8 mouse cellular contexts compared by ENCODE assay signal in genomic region chr8:107150057-107150403, GRCm38 (mm10). TPM values are rescaled to one million over a fixed set of nuclear protein-coding genes. Genes with fewer than 3 reads are reported as not detected.
A peak's percentile ranks its signal among the peaks of the same experiment; 100 is the strongest.
DNase-seq lines count a peak whose midpoint lies in the region; ATAC-seq and TF ChIP-seq lines count a peak whose summit lies in the region.

No protein-coding gene starts in this region.

- no peaks in the 10 kb centered on the region for H3K27me3 ChIP-seq in heart, embryonic 14.5 days (ENCODE audit: control insufficient read depth, insufficient read depth, low read length)
- H3K27me3 ChIP-seq in hindbrain, embryonic 13.5 days = no peaks in the 10 kb centered on the region
- no peaks in the 10 kb centered on the region for H3K27me3 ChIP-seq in midbrain, embryonic 12.5 days

- no peak for TF ChIP-seq CTCF in bone marrow, adult 2 months (IDR thresholded peaks at IDR 0.05; ENCODE audit: control insufficient read depth, insufficient read depth, low read length)

- 24% methylated on average over 6 of the region's 6 CpGs for WGBS in heart, embryonic 14.5 days
- WGBS in bone marrow, adult 2 months = 31% methylated on average over 6 of the region's 6 CpGs
- 27% methylated on average over 6 of the region's 6 CpGs for WGBS in hindbrain, embryonic 13.5 days
- 24% methylated on average over 6 of the region's 6 CpGs for WGBS in midbrain, embryonic 12.5 days

- intact Hi-C loops in heart, postnatal 10 days (cut with DNase I) = no loop called here

- no peak for ATAC-seq in heart, embryonic 14.5 days (ENCODE audit: insufficient number of reproducible peaks, insufficient read depth, low FRiP score, low read depth)
- peak; percentile 43 for ATAC-seq in hindbrain, embryonic 13.5 days (ENCODE audit: low FRiP score)
- peak; percentile 35; the same call in 1 of the 2 replicates for ATAC-seq in midbrain, embryonic 12.5 days (ENCODE audit: low FRiP score, low read depth)

- H3K27ac ChIP-seq in heart, embryonic 14.5 days (replicated peaks in 1 of 2; ENCODE audit: control insufficient read depth in 1 of 2, insufficient read depth in 1 of 2, low read depth in 2 of 2, low read length in 2 of 2) = peak overlapping the region; percentile 75 to 85
- no peak overlapping the region; the same call in 1 of the 2 replicates for H3K27ac ChIP-seq in bone marrow, adult 2 months (ENCODE audit: control insufficient read depth, insufficient read depth, low read depth, low read length, poor library complexity)
- peak overlapping the region; percentile 91 for H3K27ac ChIP-seq in hindbrain, embryonic 13.5 days
- peak overlapping the region; percentile 81 for H3K27ac ChIP-seq in midbrain, embryonic 12.5 days (replicated peaks)

- peaks cover 25% of the 10 kb centered on the region for H3K36me3 ChIP-seq in heart, embryonic 14.5 days (ENCODE audit: control insufficient read depth, insufficient read depth, low read length)
- peaks cover 24% of the 10 kb centered on the region for H3K36me3 ChIP-seq in hindbrain, embryonic 13.5 days
- peaks cover 17% of the 10 kb centered on the region for H3K36me3 ChIP-seq in midbrain, embryonic 12.5 days

- no peaks in the 10 kb centered on the region for H3K9me3 ChIP-seq in heart, embryonic 14.5 days (ENCODE audit: control insufficient read depth, low read length)
- no peaks in the 10 kb centered on the region for H3K9me3 ChIP-seq in hindbrain, embryonic 13.5 days
- H3K9me3 ChIP-seq in midbrain, embryonic 12.5 days = no peaks in the 10 kb centered on the region

- H3K4me2 ChIP-seq in heart, embryonic 14.5 days (ENCODE audit: low read length) = peak overlapping the region; percentile 66
- H3K4me2 ChIP-seq in hindbrain, embryonic 13.5 days = peak overlapping the region; percentile 85
- H3K4me2 ChIP-seq in midbrain, embryonic 12.5 days (replicated peaks) = peak overlapping the region; percentile 75

- peak overlapping the region; percentile 94 for H3K9ac ChIP-seq in heart, embryonic 14.5 days (ENCODE audit: low read length)
- peak overlapping the region; percentile 88 for H3K9ac ChIP-seq in hindbrain, embryonic 13.5 days
- H3K9ac ChIP-seq in midbrain, embryonic 12.5 days (replicated peaks) = peak overlapping the region; percentile 88; the same call in 1 of the 2 replicates

- peak overlapping the region; percentile 90 to 91 for H3K4me3 ChIP-seq in heart, embryonic 14.5 days (ENCODE audit: control insufficient read depth in 1 of 2, insufficient read depth in 1 of 2, low read depth in 1 of 2, low read length in 2 of 2)
- H3K4me3 ChIP-seq in bone marrow, adult 2 months (replicated peaks; ENCODE audit: control insufficient read depth, low read depth, low read length) = peak overlapping the region; percentile 96
- H3K4me3 ChIP-seq in hindbrain, embryonic 13.5 days = peak overlapping the region; percentile 85
- peak overlapping the region; percentile 87 for H3K4me3 ChIP-seq in midbrain, embryonic 12.5 days

- no peak for TF ChIP-seq POLR2A in bone marrow, adult 2 months (IDR thresholded peaks at IDR 0.05; ENCODE audit: borderline replicate concordance, control insufficient read depth, low read depth, low read length)

- peaks cover 6 to 11% of the 10 kb centered on the region in 2 experiments for H3K4me1 ChIP-seq in heart, embryonic 14.5 days (ENCODE audit: control insufficient read depth in 2 of 2, insufficient read depth in 2 of 2, low read length in 2 of 2)
- H3K4me1 ChIP-seq in bone marrow, adult 2 months (ENCODE audit: control insufficient read depth, insufficient read depth, low read length) = peaks cover 3% of the 10 kb centered on the region; the same call in 1 of the 2 replicates
- peaks cover 13% of the 10 kb centered on the region for H3K4me1 ChIP-seq in hindbrain, embryonic 13.5 days (replicated peaks)
- peaks cover 12% of the 10 kb centered on the region for H3K4me1 ChIP-seq in midbrain, embryonic 12.5 days

- DNase-seq in heart, postnatal 10 days = no peak
- DNase-seq in thymus, postnatal 25 days = no peak
- DNase-seq in layer of hippocampus, adult 9-10 months (ENCODE audit: low spot score) = no peak
- DNase-seq in cerebellum, adult 9-11 months = no peak

RNA-seq across cellular contexts. Expression of gene Cyb5b, which starts 0.4 kb away (rescaled TPM):
- polyA plus RNA-seq in heart, embryonic 14.5 days (2014; fragmentation: Nextera tagmentation; extraction: Ambion mirVana) = 65.6 and 71.9 TPM in 2 replicates
- total RNA-seq in heart, postnatal 10 days (2021) = 10 to 100 TPM; 47.0 to 48.9 TPM
- 12.1 and 19.4 TPM in 2 replicates for polyA plus RNA-seq in bone marrow, adult 2 months (2011; ENCODE audit: insufficient read depth, insufficient read length, low replicate concordance, missing spikeins)
- polyA plus RNA-seq in hindbrain, embryonic 13.5 days (2015; fragmentation: Nextera tagmentation; extraction: Ambion mirVana) = 102 TPM in 2 replicates
- polyA plus RNA-seq in midbrain, embryonic 12.5 days (2016; fragmentation: Nextera tagmentation; extraction: Ambion mirVana) = 155 and 156 TPM in 2 replicates

RNA-seq across cellular contexts. Expression of gene Terf2, which starts 53.7 kb away (rescaled TPM):
- 8.3 and 9.8 TPM in 2 replicates for polyA plus RNA-seq in heart, embryonic 14.5 days (2014; fragmentation: Nextera tagmentation; extraction: Ambion mirVana)
- total RNA-seq in heart, postnatal 10 days (2021) = 10 to 100 TPM; 18.0 to 18.1 TPM
- 24.3 and 24.7 TPM in 2 replicates for polyA plus RNA-seq in bone marrow, adult 2 months (2011; ENCODE audit: insufficient read depth, insufficient read length, low replicate concordance, missing spikeins)
- 28.3 and 28.8 TPM in 2 replicates for polyA plus RNA-seq in hindbrain, embryonic 13.5 days (2015; fragmentation: Nextera tagmentation; extraction: Ambion mirVana)
- 22.5 and 23.1 TPM in 2 replicates for polyA plus RNA-seq in midbrain, embryonic 12.5 days (2016; fragmentation: Nextera tagmentation; extraction: Ambion mirVana)
